Mouse (Mus musculus) right cerebral cortex, postnatal 4 days (tissue): ENCODE results near the gene Pdlim5.

ENCODE experiments used
- DNase-seq: peaks from one replicate; pipeline ENCODE4 v3.0.0-alpha.2; 2022

Pdlim5 gene

GRCm38 (mm10) chr3:142333458-142333857 lies 62.0 kb downstream of the Pdlim5 start:
- no peak for DNase-seq

DNA sequence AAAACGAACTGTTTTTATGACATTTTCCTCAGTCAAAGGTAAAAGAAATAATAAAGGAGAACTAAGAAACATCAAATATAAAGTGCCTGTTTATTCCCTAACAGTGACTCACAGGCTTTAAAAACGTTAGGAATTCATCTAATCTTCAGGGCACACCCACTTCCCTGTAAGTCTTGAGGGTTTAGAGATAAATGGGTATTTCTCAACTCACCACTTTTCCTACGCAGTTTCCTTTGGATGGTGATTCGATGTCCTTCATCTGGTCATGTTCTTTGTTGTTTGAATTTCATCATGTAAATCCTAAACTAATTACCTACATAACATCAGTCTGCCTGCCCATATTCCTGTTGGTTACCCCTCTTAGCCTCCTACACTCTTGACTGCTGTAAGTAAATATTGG lies 62.8 kb downstream of the Pdlim5 start:
- no peak for DNase-seq

DNA sequence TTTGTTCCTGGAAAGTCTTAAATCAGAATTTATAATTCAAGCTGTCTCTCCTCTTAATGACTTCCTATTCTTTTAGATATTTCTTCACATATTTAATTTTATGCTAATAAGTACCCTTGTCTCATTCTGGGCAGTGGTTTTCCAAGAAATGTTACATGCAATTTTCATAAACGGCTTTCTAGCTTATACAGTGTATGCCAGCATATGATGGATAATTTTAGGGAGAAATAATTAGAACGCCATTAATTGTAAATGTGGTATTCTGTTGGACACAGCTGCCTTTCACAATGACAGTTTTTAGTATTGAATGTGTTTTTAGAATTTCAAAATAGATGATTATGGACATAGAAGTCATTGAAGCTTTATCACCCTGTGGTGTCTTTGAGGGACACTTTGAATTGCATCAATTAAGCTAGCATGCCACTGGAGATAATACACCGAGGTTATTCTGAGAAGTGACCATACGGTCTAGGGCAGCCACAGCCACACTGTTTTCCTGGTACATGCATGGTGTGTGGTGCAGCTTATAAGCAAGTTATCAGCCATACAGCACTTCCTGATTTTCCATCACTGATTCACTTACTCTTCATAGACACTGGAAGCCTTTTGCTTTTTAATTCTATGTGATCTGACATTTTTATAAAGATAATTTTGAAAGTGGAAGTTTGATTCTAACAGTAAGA lies 63.5 kb downstream of the Pdlim5 start:
- DNase-seq, result no peak

DNA sequence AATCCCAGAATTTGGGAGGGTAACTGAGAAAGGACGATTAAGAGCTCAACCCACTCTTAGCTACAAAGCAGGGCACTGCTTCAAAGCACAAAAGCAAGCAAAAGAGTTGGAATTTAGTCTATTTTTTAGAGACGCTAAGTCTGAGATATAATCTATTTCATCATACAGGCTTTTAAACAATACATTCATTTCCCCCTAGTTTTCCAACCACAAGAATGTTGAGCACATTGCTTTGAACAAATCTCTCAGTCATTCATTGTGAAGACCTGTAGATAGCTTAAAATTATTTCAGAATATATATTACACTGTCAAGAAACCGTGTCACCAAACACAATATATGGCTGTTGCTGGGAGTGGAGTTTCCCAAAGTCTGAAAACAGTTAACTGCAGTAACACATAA lies 65.1 kb downstream of the Pdlim5 start:
- no peak for DNase-seq

- no peak for DNase-seq
Observed at GRCm38 (mm10) chr3:142323592-142323991, 71.9 kb downstream of the Pdlim5 start.

- DNase-seq, result peak; percentile 26
Observed at GRCm38 (mm10) chr3:142321930-142322329, 73.6 kb downstream of the Pdlim5 start.

DNA sequence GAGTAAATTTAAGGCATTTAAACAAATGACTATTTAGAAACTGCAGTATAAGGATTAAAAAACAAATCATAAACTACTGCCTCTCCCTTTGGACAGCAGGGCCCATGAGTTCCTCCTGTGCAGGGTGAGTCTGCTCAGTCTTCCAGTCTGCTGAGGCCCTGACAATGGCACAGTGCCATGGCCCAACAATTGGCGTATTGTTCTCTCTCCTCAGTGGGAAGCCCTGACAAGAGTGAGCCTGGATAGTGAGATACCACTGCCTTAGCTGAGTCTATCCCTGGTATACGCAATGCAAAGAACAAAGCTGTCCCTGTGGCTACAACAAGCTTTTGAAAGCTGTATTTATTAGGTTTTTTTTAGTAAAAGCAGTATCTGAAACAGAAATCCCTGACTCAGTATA lies 77.3 kb downstream of the Pdlim5 start:
- DNase-seq, result peak; percentile 60

DNA sequence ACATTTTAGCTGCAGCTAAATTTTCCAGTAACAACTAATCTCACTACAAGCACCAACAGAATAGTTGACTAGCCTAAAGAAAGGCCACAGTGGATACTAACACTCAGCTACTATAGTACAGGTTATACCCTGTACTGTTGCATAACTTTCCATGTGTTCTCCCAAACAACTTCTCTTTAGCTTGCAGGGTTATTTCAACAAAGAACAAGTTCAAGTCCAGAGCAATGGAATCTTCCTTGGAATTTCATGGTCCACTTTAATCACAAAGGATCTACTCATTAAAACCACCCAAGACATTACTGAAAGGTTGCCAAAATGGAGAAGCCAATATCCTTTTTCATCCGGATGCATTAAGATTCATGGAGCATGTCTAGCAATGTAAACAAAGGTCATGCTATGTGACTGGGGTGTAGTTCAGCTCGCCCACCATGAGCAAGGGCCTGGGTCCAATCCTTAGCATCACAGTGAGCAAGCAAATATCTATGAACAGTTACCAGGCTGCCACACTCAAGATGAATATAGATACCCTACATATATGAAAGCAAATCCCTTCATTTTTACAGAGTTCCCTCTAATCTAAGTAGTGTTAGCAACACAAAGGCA lies 79.3 kb downstream of the Pdlim5 start:
- DNase-seq, result no peak

DNA sequence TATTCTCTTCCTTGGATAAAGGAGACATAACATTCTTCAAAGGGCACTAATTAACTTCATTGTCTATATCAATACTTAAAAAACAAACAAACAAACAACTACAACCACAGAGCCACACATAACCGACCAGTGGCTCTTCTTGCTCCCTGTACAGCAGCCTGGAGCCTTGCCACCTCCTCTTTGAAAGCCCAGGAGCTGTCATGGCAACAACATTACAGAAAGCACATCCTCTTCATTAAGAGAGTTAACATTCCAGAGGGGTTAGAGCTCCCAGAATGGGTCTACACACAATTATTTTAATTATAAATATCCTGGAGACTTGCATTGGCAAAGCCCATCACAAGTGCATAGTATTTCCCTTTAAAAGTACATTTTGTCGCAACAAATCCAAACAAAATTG lies 84.4 kb downstream of the Pdlim5 start:
- DNase-seq, result peak; percentile 60

GRCm38 (mm10) chr3:142310446-142310845 lies 85.0 kb downstream of the Pdlim5 start:
- no peak for DNase-seq

DNA sequence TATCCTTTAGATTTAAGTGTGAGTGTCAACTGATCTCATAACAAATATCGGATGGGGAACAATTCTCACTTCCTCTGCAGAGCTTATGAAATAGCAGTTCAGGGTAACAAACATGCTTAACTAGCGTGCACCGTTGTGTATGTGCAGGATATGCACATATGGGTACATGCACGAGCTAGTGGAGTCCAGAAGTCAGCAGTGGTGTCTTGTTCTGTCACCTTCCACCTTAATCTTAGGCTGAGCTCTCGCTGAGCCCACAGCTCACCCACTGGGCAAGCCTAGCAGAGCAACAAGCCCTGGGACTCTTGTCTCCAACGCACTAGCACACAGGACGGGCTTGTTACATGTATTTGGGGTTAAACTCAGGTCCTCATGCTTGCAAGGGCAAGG lies 100.2 kb downstream of the Pdlim5 start:
- no peak for DNase-seq

DNA sequence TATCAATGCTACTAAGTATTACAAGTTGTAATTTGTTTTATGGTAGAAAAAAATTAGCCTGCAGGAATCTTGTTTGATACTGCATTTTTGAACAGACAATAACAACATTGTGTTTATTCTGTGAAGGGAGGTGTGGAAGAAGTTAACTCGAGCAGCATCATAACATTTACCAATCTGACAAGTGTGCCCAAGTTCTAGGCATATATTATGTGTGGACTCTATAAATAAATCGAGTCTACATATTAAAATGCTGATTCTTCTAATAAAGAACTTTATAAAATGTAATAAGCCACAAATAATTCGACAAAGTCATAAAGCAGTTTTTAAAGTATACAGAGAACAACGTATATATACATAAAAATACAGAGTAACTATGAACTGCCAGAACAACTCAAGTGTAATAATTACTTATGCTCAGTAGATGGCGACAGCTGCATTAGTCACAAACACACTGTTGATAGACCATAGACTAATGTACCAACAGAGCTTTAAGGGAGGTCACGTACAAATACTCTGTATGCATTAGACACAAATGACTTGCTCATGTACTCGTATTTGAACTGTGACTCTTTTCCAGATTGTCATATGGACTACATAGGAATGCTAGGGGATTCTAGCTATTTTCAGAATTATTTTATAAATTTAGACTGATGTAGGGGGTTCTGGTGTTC lies 100.7 kb downstream of the Pdlim5 start:
- DNase-seq, result no peak

GRCm38 (mm10) chr3:142293561-142293960 lies 101.9 kb downstream of the Pdlim5 start:
- no peak for DNase-seq

DNA sequence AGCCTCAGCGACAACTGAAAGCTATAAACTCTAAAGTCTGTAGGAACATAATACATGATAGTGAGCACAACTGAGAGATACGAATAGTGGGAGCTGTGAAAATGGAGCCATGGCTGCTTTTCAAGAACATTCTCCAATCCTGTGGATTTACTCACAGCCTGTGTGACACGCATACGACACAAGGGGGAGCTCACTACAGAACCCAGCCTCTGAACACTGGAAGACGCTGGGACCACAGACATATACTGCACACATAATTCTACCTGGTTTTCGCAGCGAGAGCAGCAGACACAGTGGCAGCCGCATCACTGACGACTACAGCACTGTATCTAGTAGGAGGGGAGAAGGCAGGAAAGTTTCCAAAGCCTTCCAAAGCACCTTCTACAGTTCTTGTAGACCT lies 112.8 kb downstream of the Pdlim5 start:
- DNase-seq, result peak; percentile 54

GRCm38 (mm10) chr3:142281656-142282055 lies 113.8 kb downstream of the Pdlim5 start:
- no peak for DNase-seq

GRCm38 (mm10) chr3:142281093-142281445 lies 114.4 kb downstream of the Pdlim5 start:
- no peak for DNase-seq

GRCm38 (mm10) chr3:142280366-142281092 lies 115.0 kb downstream of the Pdlim5 start:
- DNase-seq, result no peak

GRCm38 (mm10) chr3:142279011-142279410 lies 116.5 kb downstream of the Pdlim5 start:
- no peak for DNase-seq

DNA sequence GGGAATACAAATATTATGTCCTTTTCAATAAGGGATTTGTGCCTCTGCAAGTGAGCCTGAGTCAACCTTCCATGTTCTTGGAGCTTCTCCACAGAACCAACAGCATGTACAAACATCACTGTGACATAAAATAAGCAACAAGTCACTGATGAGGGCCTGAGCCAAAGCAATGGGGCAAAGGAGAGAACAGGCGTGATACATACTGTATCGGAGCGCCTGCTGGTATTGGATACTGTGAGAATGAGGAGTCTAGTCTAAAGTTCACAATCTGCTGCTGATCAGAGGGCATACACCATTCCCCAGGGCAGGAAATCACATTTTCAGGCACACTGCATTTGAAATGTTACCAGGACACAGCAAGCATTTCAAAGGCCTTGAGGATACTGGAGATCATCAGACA lies 119.0 kb downstream of the Pdlim5 start:
- no peak for DNase-seq

DNA sequence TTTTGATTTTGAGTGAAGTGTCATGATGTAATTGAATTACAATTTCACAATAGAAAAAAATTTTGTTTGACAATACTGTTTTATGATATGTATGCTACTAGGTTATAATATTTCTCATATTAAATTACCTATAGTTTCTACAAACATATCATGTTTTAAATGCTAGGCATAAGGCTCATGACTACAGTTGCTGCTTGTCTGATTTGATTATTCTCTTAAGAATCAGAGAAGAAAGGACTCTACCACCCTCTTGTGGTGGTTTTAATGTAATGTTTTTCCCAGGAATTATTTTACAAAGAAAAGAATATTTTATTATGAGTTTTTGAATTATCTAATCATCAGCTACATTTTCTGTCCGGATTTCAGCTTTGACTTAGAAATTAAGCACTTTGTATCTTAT lies 120.5 kb downstream of the Pdlim5 start:
- no peak for DNase-seq

GRCm38 (mm10) chr3:142274451-142274850 lies 121.0 kb downstream of the Pdlim5 start:
- DNase-seq, result no peak

DNA sequence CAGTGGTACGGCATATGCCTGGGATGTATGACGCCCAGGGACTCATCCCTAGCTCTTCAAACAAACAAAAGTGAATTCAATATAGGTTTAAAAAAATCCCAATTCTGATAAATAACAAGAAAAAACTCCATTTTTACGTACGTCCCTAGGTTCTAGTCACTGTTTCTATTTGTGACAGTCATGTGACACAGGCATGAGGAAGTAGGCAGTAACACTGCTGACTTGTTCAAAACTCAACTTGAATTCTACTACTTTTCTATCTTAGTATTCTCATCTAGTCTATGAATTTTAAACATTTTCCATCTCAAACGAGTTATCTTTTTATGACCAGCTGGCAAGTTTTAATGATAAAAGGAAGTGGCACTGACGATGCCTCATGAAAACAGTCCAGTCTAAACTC lies 122.2 kb downstream of the Pdlim5 start:
- no peak for DNase-seq

DNA sequence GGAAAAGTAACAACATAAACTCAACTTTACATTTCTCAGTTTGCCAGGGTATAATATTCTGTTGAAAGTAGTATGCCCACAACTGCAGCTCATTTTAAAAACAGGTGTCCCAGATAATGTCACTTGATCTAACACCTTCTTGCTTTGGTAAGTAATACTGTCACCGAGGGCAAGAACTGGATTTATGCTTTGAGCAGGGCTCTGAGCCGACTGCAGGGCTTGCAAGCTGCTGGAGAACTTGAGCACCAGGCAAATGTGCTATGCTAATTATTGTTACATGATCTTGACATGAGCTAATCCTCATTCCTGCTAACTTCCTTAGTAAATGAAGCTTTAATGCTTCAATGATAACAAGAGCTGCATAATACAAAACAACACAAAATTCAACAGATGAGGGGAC lies 139.1 kb downstream of the Pdlim5 start:
- DNase-seq, result no peak

GRCm38 (mm10) chr3:142252086-142252485 lies 143.4 kb downstream of the Pdlim5 start:
- no peak for DNase-seq
